Mouse (Mus musculus): ENCODE data around the gene Rnd2. TPM values are rescaled to one million over a fixed set of nuclear protein-coding genes. Genes with fewer than 3 reads are reported as not detected.
A peak's percentile ranks its signal among the peaks of the same experiment; 100 is the strongest.

The Rnd2 gene
- total and polyA plus RNA-seq, 3 experiments: 1.4 to 4.5 (median 2.8) TPM

GRCm38 (mm10) chr11:101452093-101452774 is 12.6 kb upstream of the Rnd2 start:
- no peak for DNase-seq (ENCODE audit: extremely low read depth)
- no peak overlapping the region for H3K4me2 ChIP-seq (ENCODE audit: insufficient read depth, low read depth, poor library complexity, severe bottlenecking)
- H3K4me3 ChIP-seq (replicated peaks in 1 of 3; ENCODE audit: low read depth in 2 of 3, low read length in 2 of 3, poor library complexity in 1 of 3): no peak overlapping the region
- in situ Hi-C loops (cut with MboI; ENCODE audit: low pct_ligation_motif_present, low pct_unique_long_range_greater_than_20kb, low sequenced_read_pairs): no loop called here
- H3K4me1 ChIP-seq (ENCODE audit: control insufficient read depth in 1 of 2, insufficient read depth in 2 of 2): peaks cover 0 to 50% of the 10 kb centered on the region in 2 experiments; a peak in 2 of 4 replicates
- no peaks in the 10 kb centered on the region for H3K9me3 ChIP-seq (replicated peaks; ENCODE audit: low read length)
- no peaks in the 10 kb centered on the region for H3K27me3 ChIP-seq (replicated peaks)
- H3K27ac ChIP-seq (ENCODE audit: insufficient read depth, low read depth): no peak overlapping the region
- no peak for TF ChIP-seq CHD1 (IDR thresholded peaks at IDR 0.05; ENCODE audit: low read depth, low read length)
- no peak overlapping the region for H3K9ac ChIP-seq (ENCODE audit: insufficient read depth, low read depth)
- peaks cover 8 to 56% of the 10 kb centered on the region in 2 experiments for H3K36me3 ChIP-seq (replicated peaks in 1 of 2; ENCODE audit: control insufficient read depth in 1 of 2, insufficient read depth in 1 of 2, low read length in 1 of 2)
- dilution Hi-C loops (cut with MboI; ENCODE audit: extremely low pct_ligation_motif_present, extremely low pct_unique_long_range_greater_than_20kb, low sequenced_read_pairs): no loop called here
- H3K79me2 ChIP-seq (replicated peaks; ENCODE audit: control insufficient read depth, extremely low read depth, insufficient read depth, poor library complexity, severe bottlenecking): peaks cover 8% of the 10 kb centered on the region; the same call in 1 of the 2 replicates

DNA sequence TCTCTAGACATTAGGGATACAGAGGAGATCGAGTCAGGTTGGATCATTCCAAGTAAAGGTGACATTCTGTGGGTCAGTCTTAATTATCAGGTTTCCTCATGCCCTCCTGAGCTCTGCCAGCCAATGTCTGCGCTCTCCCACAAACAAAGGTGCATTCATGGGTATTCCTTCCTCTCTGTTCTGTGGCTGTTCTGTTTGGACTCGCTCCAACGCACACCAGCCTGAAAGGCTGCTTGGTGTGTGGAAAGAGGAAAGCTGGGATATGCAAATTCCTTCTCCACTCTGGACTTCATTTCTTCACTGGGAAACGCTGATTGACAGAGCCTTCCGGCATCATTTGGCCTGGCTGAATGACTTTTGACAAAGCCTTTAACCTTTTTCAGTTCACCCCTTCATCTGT is 10.1 kb upstream of the Rnd2 start:
- in situ Hi-C loops (cut with MboI; ENCODE audit: low pct_ligation_motif_present, low pct_unique_long_range_greater_than_20kb, low sequenced_read_pairs): no loop called here
- no peak overlapping the region for H3K27ac ChIP-seq (ENCODE audit: insufficient read depth, low read depth)
- dilution Hi-C loops (cut with MboI; ENCODE audit: extremely low pct_ligation_motif_present, extremely low pct_unique_long_range_greater_than_20kb, low sequenced_read_pairs): no loop called here

DNA sequence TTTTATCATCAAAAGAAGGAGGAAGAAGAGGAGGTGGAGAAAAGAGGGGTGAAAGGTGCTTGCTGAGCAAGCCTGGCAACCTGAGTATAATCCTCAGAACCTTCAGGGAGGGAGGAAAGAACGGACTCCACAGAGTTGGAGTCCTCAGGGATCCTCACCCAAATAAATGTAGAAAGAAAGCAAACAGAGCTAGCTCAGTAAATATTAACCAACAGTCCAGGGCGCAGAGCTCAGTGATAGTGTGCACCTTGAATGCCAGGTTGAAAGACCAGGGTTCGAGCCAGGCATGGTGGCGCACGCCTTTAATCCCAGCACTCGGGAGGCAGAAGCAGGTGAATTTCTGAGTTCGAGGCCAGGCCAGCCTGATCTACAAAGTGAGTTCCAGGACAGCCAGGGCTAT is 9.2 kb upstream of the Rnd2 start:
- Histone ChIP-seq H3K27ac (ENCODE audit: insufficient read depth, low read depth) (no peak overlapping the region), H3K27me3 (replicated peaks) (no peaks in the 10 kb centered on the region), H3K4me2 (ENCODE audit: insufficient read depth, low read depth, poor library complexity, severe bottlenecking) (no peak overlapping the region), H3K9me3 (replicated peaks; ENCODE audit: low read length) (no peaks in the 10 kb centered on the region), H3K36me3 (replicated peaks in 1 of 2; ENCODE audit: control insufficient read depth in 1 of 2, insufficient read depth in 1 of 2, low read length in 1 of 2) (peaks cover 39 to 90% of the 10 kb centered on the region in 2 experiments), H3K4me1 (ENCODE audit: control insufficient read depth in 1 of 2, insufficient read depth in 2 of 2) (peaks cover 0 to 44% of the 10 kb centered on the region in 2 experiments; a peak in 3 of 4 replicates), H3K4me3 (replicated peaks in 1 of 3; ENCODE audit: low read depth in 2 of 3, low read length in 2 of 3, poor library complexity in 1 of 3) (no peak overlapping the region), H3K79me2 (replicated peaks; ENCODE audit: control insufficient read depth, extremely low read depth, insufficient read depth, poor library complexity, severe bottlenecking) (0 out of 2 replicates have a peak, but pooled peaks cover 3% of the 10 kb centered on the region), H3K9ac (ENCODE audit: insufficient read depth, low read depth) (no peak overlapping the region)
- in situ Hi-C loops (cut with MboI; ENCODE audit: low pct_ligation_motif_present, low pct_unique_long_range_greater_than_20kb, low sequenced_read_pairs): no loop called here
- DNase-seq (ENCODE audit: extremely low read depth): no peak
- TF ChIP-seq SIN3A (IDR thresholded peaks at IDR 0.05; ENCODE audit: low read length): no peak
- TF ChIP-seq ZKSCAN1 (IDR thresholded peaks at IDR 0.05; ENCODE audit: borderline replicate concordance, low read depth, low read length): no peak
- TF ChIP-seq GABPA (IDR thresholded peaks at IDR 0.05; ENCODE audit: insufficient replicate concordance, low read depth, low read length): no peak
- no peak for TF ChIP-seq RAD21 (IDR thresholded peaks at IDR 0.05; ENCODE audit: low read depth, low read length)
- no peak for TF ChIP-seq MEF2A (IDR thresholded peaks at IDR 0.05; ENCODE audit: borderline replicate concordance, low read depth, low read length)
- no peak for TF ChIP-seq MAZ (IDR thresholded peaks at IDR 0.05; ENCODE audit: low read depth, low read length)
- no peak for TF ChIP-seq MAX (IDR thresholded peaks at IDR 0.05; ENCODE audit: low read length)
- TF ChIP-seq UBTF (IDR thresholded peaks at IDR 0.05; ENCODE audit: low read depth, low read length): no peak
- no peak for TF ChIP-seq JUND (conservative IDR thresholded peaks at IDR 0.05; ENCODE audit: low read depth, low read length)
- no peak for TF ChIP-seq ELF1 (IDR thresholded peaks at IDR 0.05; ENCODE audit: low read depth, low read length)
- dilution Hi-C loops (cut with MboI; ENCODE audit: extremely low pct_ligation_motif_present, extremely low pct_unique_long_range_greater_than_20kb, low sequenced_read_pairs): no loop called here

More for the DNA sequence above, 10.1 kb upstream of the Rnd2 start:
- H3K9ac ChIP-seq (ENCODE audit: insufficient read depth, low read depth): no peak overlapping the region
- TF ChIP-seq EP300 (IDR thresholded peaks at IDR 0.05; ENCODE audit: low read length) (peak; percentile 23; the same call in 1 of the 2 replicates), MAX (IDR thresholded peaks at IDR 0.05; ENCODE audit: low read length) (no peak), ZKSCAN1 (IDR thresholded peaks at IDR 0.05; ENCODE audit: borderline replicate concordance, low read depth, low read length) (no peak), USF2 (conservative IDR thresholded peaks at IDR 0.05; ENCODE audit: low read depth, low read length) (no peak), MXI1 (IDR thresholded peaks at IDR 0.05; ENCODE audit: low read depth, low read length) (no peak), POLR2A (IDR thresholded peaks at IDR 0.05; ENCODE audit: low read depth, low read length) (no peak)
- H3K36me3 ChIP-seq (replicated peaks in 1 of 2; ENCODE audit: control insufficient read depth in 1 of 2, insufficient read depth in 1 of 2, low read length in 1 of 2): peaks cover 31 to 80% of the 10 kb centered on the region in 2 experiments
- peaks cover 0 to 49% of the 10 kb centered on the region in 2 experiments; a peak in 3 of 4 replicates for H3K4me1 ChIP-seq (ENCODE audit: control insufficient read depth in 1 of 2, insufficient read depth in 2 of 2)
- no peak overlapping the region for H3K4me3 ChIP-seq (replicated peaks in 1 of 3; ENCODE audit: low read depth in 2 of 3, low read length in 2 of 3, poor library complexity in 1 of 3)
- H3K27me3 ChIP-seq (replicated peaks): no peaks in the 10 kb centered on the region
- H3K79me2 ChIP-seq (replicated peaks; ENCODE audit: control insufficient read depth, extremely low read depth, insufficient read depth, poor library complexity, severe bottlenecking): 0 out of 2 replicates have a peak, but pooled peaks cover 8% of the 10 kb centered on the region
- no peaks in the 10 kb centered on the region for H3K9me3 ChIP-seq (replicated peaks; ENCODE audit: low read length)
- DNase-seq (ENCODE audit: extremely low read depth): no peak
- H3K4me2 ChIP-seq (ENCODE audit: insufficient read depth, low read depth, poor library complexity, severe bottlenecking): no peak overlapping the region
